Mouse (Mus musculus): ENCODE results near the gene Nckap5.

GRCm38 (mm10) chr1:126377339-126377980 is 453.1 kb downstream of the Nckap5 start:
- TF ChIP-seq MAX (IDR thresholded peaks at IDR 0.05; ENCODE audit: low read length) (no peak), MXI1 (IDR thresholded peaks at IDR 0.05; ENCODE audit: low read depth, low read length) (no peak), CTCF (IDR thresholded peaks at IDR 0.05 in 2 of 3, conservative IDR thresholded peaks at IDR 0.05 in 1 of 3; ENCODE audit: control insufficient read depth in 1 of 3, insufficient read depth in 1 of 3, low read depth in 2 of 3, low read length in 3 of 3, poor library complexity in 1 of 3, severe bottlenecking in 1 of 3) (no peak)

Data from MEL (cell line).